Mouse (Mus musculus) spleen, postnatal 10 days (tissue): ENCODE data around the gene Ankub1.

ENCODE experiments used
- DNase-seq, 2 experiments: peaks; one replicate each; pipeline ENCODE4 v3.0.0; 2021 to 2022; ENCODE audit warnings: low spot score in 2 of 2

Ankub1 gene

GRCm38 (mm10) chr3:57643191-57643590 is 49.4 kb downstream of the Ankub1 start:
- DNase-seq = no peak

- DNase-seq = no peak
These were observed 55.0 kb downstream of the Ankub1 start for GRCm38 (mm10) chr3:57637596-57637995.

GRCm38 (mm10) chr3:57634763-57635487 is 57.7 kb downstream of the Ankub1 start:
- DNase-seq = no peak

- DNase-seq = no peak
These were observed 65.6 kb downstream of the Ankub1 start for GRCm38 (mm10) chr3:57626954-57627513.

GRCm38 (mm10) chr3:57625275-57625997 is 67.2 kb downstream of the Ankub1 start:
- peak; percentile 11 to 65 for DNase-seq

- DNase-seq = no peak
These were observed 72.9 kb downstream of the Ankub1 start for GRCm38 (mm10) chr3:57619718-57620117.

- DNase-seq = no peak
These were observed 76.9 kb downstream of the Ankub1 start for GRCm38 (mm10) chr3:57615652-57616051.

GRCm38 (mm10) chr3:57612430-57612997 is 80.1 kb downstream of the Ankub1 start:
- DNase-seq = no peak

GRCm38 (mm10) chr3:57611776-57612175 is 80.8 kb downstream of the Ankub1 start:
- no peak for DNase-seq
